Comparison of ENCODE assay signal across 15 mouse cellular contexts in the genomic region with DNA sequence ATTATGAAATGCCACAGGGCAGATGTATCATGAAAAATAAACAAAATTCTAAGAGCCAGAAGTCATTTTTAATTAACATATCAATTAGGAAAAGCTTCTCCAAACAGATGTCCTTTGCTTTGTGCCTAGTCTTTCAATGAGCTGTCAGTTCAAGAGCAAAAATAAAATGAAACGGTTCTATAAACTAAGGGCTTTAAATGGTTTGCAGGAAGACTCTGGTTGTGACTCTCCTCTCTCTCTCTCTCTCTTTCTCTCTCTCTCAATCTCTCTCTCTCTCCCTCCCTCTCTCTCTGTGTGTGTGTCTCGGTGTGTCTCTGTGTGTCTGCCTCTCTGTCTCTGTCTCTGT.
"Had no signal": no experiment of that assay in that cellular context is flagged by ENCODE, and none has a peak within 500 bp of the region (broad histone marks: within the 10 kb centered on the region; RNA-seq: fewer than 3 reads in every experiment).

No protein-coding gene starts in this region.

- ATAC-seq: hindbrain, embryonic 16.5 days; inflammation-experienced regulatory T-cells, adult 6 months had no signal

- H3K36me3 ChIP-seq: kidney, embryonic 15.5 days; limb, embryonic 13.5 days; midbrain, embryonic 10.5 days; neural tube, embryonic 12.5 days; stomach, embryonic 15.5 days had no signal

- H3K9ac ChIP-seq: kidney, embryonic 15.5 days; limb, embryonic 13.5 days; liver, embryonic 14.5 days; neural tube, embryonic 12.5 days; stomach, embryonic 15.5 days had no signal

- DNase-seq: left cerebral cortex, postnatal 4 days; lung, adult 2 months; lung, postnatal 36 days; midbrain, embryonic 14.5 days; spleen, adult 18-20 months; thymus, postnatal 4 days had no signal

- H3K4me2 ChIP-seq: kidney, embryonic 15.5 days; limb, embryonic 13.5 days; neural tube, embryonic 12.5 days; stomach, embryonic 15.5 days had no signal

- H3K9me3 ChIP-seq: kidney, embryonic 15.5 days; limb, embryonic 13.5 days; midbrain, embryonic 10.5 days; neural tube, embryonic 12.5 days; stomach, embryonic 15.5 days had no signal

- H3K27me3 ChIP-seq: kidney, embryonic 15.5 days; limb, embryonic 13.5 days; neural tube, embryonic 12.5 days; stomach, embryonic 15.5 days had no signal

- H3K27ac ChIP-seq: kidney, embryonic 15.5 days; layer of hippocampus, adult 2 months; limb, embryonic 13.5 days; liver, embryonic 14.5 days; midbrain, embryonic 10.5 days; neural tube, embryonic 12.5 days; stomach, embryonic 15.5 days had no signal

- H3K4me1 ChIP-seq: kidney, embryonic 15.5 days; limb, embryonic 13.5 days; midbrain, embryonic 10.5 days; neural tube, embryonic 12.5 days; stomach, embryonic 15.5 days had no signal

- H3K4me3 ChIP-seq: kidney, embryonic 15.5 days; layer of hippocampus, adult 2 months; limb, embryonic 13.5 days; midbrain, embryonic 10.5 days; neural tube, embryonic 12.5 days; stomach, embryonic 15.5 days had no signal
